Mouse (Mus musculus): ENCODE measurements around the gene Shisa5. TPM values are rescaled to one million over a fixed set of nuclear protein-coding genes. Genes with fewer than 3 reads are reported as not detected.

Gene Shisa5
- total RNA-seq, 1 experiment from 2014 or later, result 906 TPM

GRCm38 (mm10) chr9:109010316-109010690 is 28.1 kb upstream of the Shisa5 start:
- 0 out of 4 replicates have a peak, but pooled peaks have one; percentile 17 to 18 for ATAC-seq (replicated peaks in 1 of 2; ENCODE audit: insufficient read depth in 1 of 2, low FRiP score in 2 of 2, low TSS enrichment in 1 of 2, low read depth in 1 of 2, poor library complexity in 2 of 2, severe bottlenecking in 2 of 2)

- ATAC-seq (replicated peaks in 1 of 2; ENCODE audit: insufficient read depth in 1 of 2, low FRiP score in 2 of 2, low TSS enrichment in 1 of 2, low read depth in 1 of 2, poor library complexity in 2 of 2, severe bottlenecking in 2 of 2), result no peak
Observed at GRCm38 (mm10) chr9:109015397-109015796, 23.0 kb upstream of the Shisa5 start.

GRCm38 (mm10) chr9:109016973-109017604 is 21.3 kb upstream of the Shisa5 start:
- peak in 1 of 2 experiments; percentile 38; a peak in 1 of 4 replicates for ATAC-seq (replicated peaks in 1 of 2; ENCODE audit: insufficient read depth in 1 of 2, low FRiP score in 2 of 2, low TSS enrichment in 1 of 2, low read depth in 1 of 2, poor library complexity in 2 of 2, severe bottlenecking in 2 of 2)

GRCm38 (mm10) chr9:109021428-109021827 is 16.9 kb upstream of the Shisa5 start:
- ATAC-seq (replicated peaks in 1 of 2; ENCODE audit: insufficient read depth in 1 of 2, low FRiP score in 2 of 2, low TSS enrichment in 1 of 2, low read depth in 1 of 2, poor library complexity in 2 of 2, severe bottlenecking in 2 of 2), result peak; percentile 47 to 50; a peak in 3 of 4 replicates

GRCm38 (mm10) chr9:109022866-109023685 is 15.3 kb upstream of the Shisa5 start:
- ATAC-seq (replicated peaks in 1 of 2; ENCODE audit: insufficient read depth in 1 of 2, low FRiP score in 2 of 2, low TSS enrichment in 1 of 2, low read depth in 1 of 2, poor library complexity in 2 of 2, severe bottlenecking in 2 of 2), result peak; percentile 77 to 80; a peak in 3 of 4 replicates

GRCm38 (mm10) chr9:109027521-109027920 is 10.8 kb upstream of the Shisa5 start:
- no peak for ATAC-seq (replicated peaks in 1 of 2; ENCODE audit: insufficient read depth in 1 of 2, low FRiP score in 2 of 2, low TSS enrichment in 1 of 2, low read depth in 1 of 2, poor library complexity in 2 of 2, severe bottlenecking in 2 of 2)

GRCm38 (mm10) chr9:109028421-109028820 is 9.9 kb upstream of the Shisa5 start:
- ATAC-seq (replicated peaks in 1 of 2; ENCODE audit: insufficient read depth in 1 of 2, low FRiP score in 2 of 2, low TSS enrichment in 1 of 2, low read depth in 1 of 2, poor library complexity in 2 of 2, severe bottlenecking in 2 of 2), result no peak

- ATAC-seq (replicated peaks in 1 of 2; ENCODE audit: insufficient read depth in 1 of 2, low FRiP score in 2 of 2, low TSS enrichment in 1 of 2, low read depth in 1 of 2, poor library complexity in 2 of 2, severe bottlenecking in 2 of 2), result no peak
Observed at GRCm38 (mm10) chr9:109028919-109029318, 9.4 kb upstream of the Shisa5 start.

GRCm38 (mm10) chr9:109030312-109030711 is 8.1 kb upstream of the Shisa5 start:
- no peak for ATAC-seq (replicated peaks in 1 of 2; ENCODE audit: insufficient read depth in 1 of 2, low FRiP score in 2 of 2, low TSS enrichment in 1 of 2, low read depth in 1 of 2, poor library complexity in 2 of 2, severe bottlenecking in 2 of 2)

GRCm38 (mm10) chr9:109031001-109031400 is 7.4 kb upstream of the Shisa5 start:
- no peak for ATAC-seq (replicated peaks in 1 of 2; ENCODE audit: insufficient read depth in 1 of 2, low FRiP score in 2 of 2, low TSS enrichment in 1 of 2, low read depth in 1 of 2, poor library complexity in 2 of 2, severe bottlenecking in 2 of 2)

- no peak for ATAC-seq (replicated peaks in 1 of 2; ENCODE audit: insufficient read depth in 1 of 2, low FRiP score in 2 of 2, low TSS enrichment in 1 of 2, low read depth in 1 of 2, poor library complexity in 2 of 2, severe bottlenecking in 2 of 2)
Observed at GRCm38 (mm10) chr9:109031686-109032085, 6.7 kb upstream of the Shisa5 start.

GRCm38 (mm10) chr9:109032435-109032834 is 5.9 kb upstream of the Shisa5 start:
- ATAC-seq (replicated peaks in 1 of 2; ENCODE audit: insufficient read depth in 1 of 2, low FRiP score in 2 of 2, low TSS enrichment in 1 of 2, low read depth in 1 of 2, poor library complexity in 2 of 2, severe bottlenecking in 2 of 2), result peak in 1 of 2 experiments; percentile 58; a peak in 1 of 4 replicates

- peak; percentile 42 to 47 for ATAC-seq (replicated peaks in 1 of 2; ENCODE audit: insufficient read depth in 1 of 2, low FRiP score in 2 of 2, low TSS enrichment in 1 of 2, low read depth in 1 of 2, poor library complexity in 2 of 2, severe bottlenecking in 2 of 2)
Observed at GRCm38 (mm10) chr9:109038901-109039364, 568 bp downstream of the Shisa5 start.

GRCm38 (mm10) chr9:109039681-109040080 is 1.3 kb downstream of the Shisa5 start:
- ATAC-seq (replicated peaks in 1 of 2; ENCODE audit: insufficient read depth in 1 of 2, low FRiP score in 2 of 2, low TSS enrichment in 1 of 2, low read depth in 1 of 2, poor library complexity in 2 of 2, severe bottlenecking in 2 of 2), result no peak

- ATAC-seq (replicated peaks in 1 of 2; ENCODE audit: insufficient read depth in 1 of 2, low FRiP score in 2 of 2, low TSS enrichment in 1 of 2, low read depth in 1 of 2, poor library complexity in 2 of 2, severe bottlenecking in 2 of 2), result no peak
Observed at GRCm38 (mm10) chr9:109040216-109040615, 1.9 kb downstream of the Shisa5 start.

- ATAC-seq (replicated peaks in 1 of 2; ENCODE audit: insufficient read depth in 1 of 2, low FRiP score in 2 of 2, low TSS enrichment in 1 of 2, low read depth in 1 of 2, poor library complexity in 2 of 2, severe bottlenecking in 2 of 2), result no peak
Observed at GRCm38 (mm10) chr9:109040906-109041305, 2.5 kb downstream of the Shisa5 start.

GRCm38 (mm10) chr9:109041351-109041750 is 3.0 kb downstream of the Shisa5 start:
- no peak for ATAC-seq (replicated peaks in 1 of 2; ENCODE audit: insufficient read depth in 1 of 2, low FRiP score in 2 of 2, low TSS enrichment in 1 of 2, low read depth in 1 of 2, poor library complexity in 2 of 2, severe bottlenecking in 2 of 2)

- peak; percentile 76 to 89 for ATAC-seq (replicated peaks in 1 of 2; ENCODE audit: insufficient read depth in 1 of 2, low FRiP score in 2 of 2, low TSS enrichment in 1 of 2, low read depth in 1 of 2, poor library complexity in 2 of 2, severe bottlenecking in 2 of 2)
Observed at GRCm38 (mm10) chr9:109046306-109046705, 7.9 kb downstream of the Shisa5 start.
